Mouse (Mus musculus) erythroblast, embryonic 14.5 days (primary cell): Measurements from ENCODE around the gene Il2rg. TPM values are rescaled to one million over a fixed set of nuclear protein-coding genes. Genes with fewer than 3 reads are reported as not detected.

Experiments
- H3K27me3 ChIP-seq: 2 replicates; pipeline ENCODE4 v1.6.1; 2012; ENCODE audit warnings: inconsistent platforms; ENCODE audit not compliant: control insufficient read depth
- H3K36me3 ChIP-seq: 2 replicates; pipeline ENCODE4 v1.6.1; 2012; ENCODE audit warnings: mild to moderate bottlenecking, inconsistent platforms; ENCODE audit not compliant: control insufficient read depth
- H3K4me1 ChIP-seq: 2 replicates; pipeline ENCODE4 v1.6.1; 2012; ENCODE audit warnings: inconsistent platforms; ENCODE audit not compliant: control insufficient read depth
- H3K4me3 ChIP-seq: replicated peaks from 2 replicates; pipeline ENCODE3; 2012; ENCODE audit warnings: moderate library complexity, mild to moderate bottlenecking, inconsistent platforms
- H3K9me3 ChIP-seq: 2 replicates; pipeline ENCODE4 v1.6.1; 2012; ENCODE audit warnings: low read length, inconsistent platforms, mixed read lengths; ENCODE audit not compliant: control insufficient read depth
- GATA1 ChIP-seq: IDR thresholded peaks from 2 replicates; pipeline ENCODE4 v1.6.1; 2012; ENCODE audit warnings: low read length, inconsistent platforms, mixed read lengths
- TAL1 ChIP-seq: IDR thresholded peaks from 3 replicates; pipeline ENCODE4 v1.6.1; 2012; ENCODE audit warnings: low read length, inconsistent platforms, mixed read lengths
- polyA plus RNA-seq: library from polyadenylated mRNA; stranded (reverse); fragments of >175 nt; gene quantifications from 2 replicates; pipeline ENCODE4 v1.2.3, GENCODE M21; 2012

Il2rg gene
- polyA plus RNA-seq, 1 experiment = 0.19 TPM

- Histone ChIP-seq H3K4me3 (peak within 1 kb of the TSS; percentile 80), H3K27me3 (peaks cover 14% of the 10 kb centered on the region; the same call in 1 of the 2 replicates), H3K4me1 (peaks cover 19% of the 10 kb centered on the region), H3K36me3 (no peaks in the 10 kb centered on the region), H3K9me3 (no peaks in the 10 kb centered on the region)
- TF ChIP-seq TAL1 (no peak), GATA1 (no peak)
Measured at GRCm38 (mm10) chrX:101221834-101222795, 45.9 kb downstream of the Il2rg start, which contains the start of gene Snx12. Gene Snx12 (minus strand): TSS chrX:101222563.

Other genes starting within 250 kb of the Il2rg start
- gene Tex11, start 208.6 kb downstream of the Il2rg start, polyA plus RNA-seq = not detected in 2 replicates
- gene Slc7a3, start 182.2 kb downstream of the Il2rg start, polyA plus RNA-seq = 0.01 TPM in 1 of 2 replicates, not detected in the other
- gene Snx12, start 45.7 kb downstream of the Il2rg start, polyA plus RNA-seq = 1.8 and 1.9 TPM in 2 replicates
- gene Foxo4, start 13.7 kb downstream of the Il2rg start, polyA plus RNA-seq = 12.1 and 14.7 TPM in 2 replicates
- not detected in 2 replicates for gene Gm614, start 4.3 kb downstream of the Il2rg start, polyA plus RNA-seq
- not detected in 2 replicates for gene Gm20489, start 768 bp upstream of the Il2rg start, polyA plus RNA-seq
- 27.4 and 30.3 TPM in 2 replicates for gene Med12, start 5.8 kb upstream of the Il2rg start, polyA plus RNA-seq
- gene Nlgn3, start 30.9 kb upstream of the Il2rg start, polyA plus RNA-seq = 0.02 TPM in 1 of 2 replicates, not detected in the other
- 0.09 and 0.13 TPM in 2 replicates for gene Gjb1, start 108.1 kb upstream of the Il2rg start, polyA plus RNA-seq
- 0.13 and 0.71 TPM in 2 replicates for gene Zmym3, start 152.6 kb upstream of the Il2rg start, polyA plus RNA-seq
- gene Nono, start 161.1 kb upstream of the Il2rg start, polyA plus RNA-seq = 1.7 and 2.5 TPM in 2 replicates
- 0.06 TPM in 1 of 2 replicates, not detected in the other for gene Itgb1bp2, start 180.8 kb upstream of the Il2rg start, polyA plus RNA-seq